Mouse (Mus musculus) kidney, embryonic 14.5 days (tissue): ENCODE measurements around the gene Gm5483. TPM values are rescaled to one million over a fixed set of nuclear protein-coding genes. Genes with fewer than 3 reads are reported as not detected.
"Not testable (repeated sequence)": the region's sequence is repeated elsewhere in the genome, so short reads cannot be mapped to it uniquely, and the experiment has no call there.

Source experiments
- ATAC-seq: fragments of 200-750 bp; cut with Nextera tagmentation; 2 replicates; pipeline ENCODE4 v1.8.0; 2017; ENCODE audit warnings: moderate number of reproducible peaks, mild to moderate bottlenecking, moderate TSS enrichment, moderate library complexity; ENCODE audit not compliant: low FRiP score, low TSS enrichment
- H3K27ac ChIP-seq: fragments of 300-500 bp; sonication (generic); 2 replicates; pipeline ENCODE4 v1.5.1; 2014; ENCODE audit warnings: low read depth, mild to moderate bottlenecking, low read length, moderate library complexity, mixed read lengths
- H3K27me3 ChIP-seq: fragments of 300-500 bp; sonication (generic); 2 replicates; pipeline ENCODE4 v1.6.1; 2014; ENCODE audit warnings: mild to moderate bottlenecking, low read length; ENCODE audit not compliant: control insufficient read depth, insufficient read depth
- H3K36me3 ChIP-seq: fragments of 300-500 bp; sonication (generic); 2 replicates; pipeline ENCODE4 v1.6.1; 2014; ENCODE audit warnings: low read length, mixed read lengths; ENCODE audit not compliant: control insufficient read depth, insufficient read depth
- H3K4me1 ChIP-seq: fragments of 300-500 bp; sonication (generic); 2 replicates; pipeline ENCODE4 v1.6.1; 2014; ENCODE audit warnings: low read length, mixed read lengths; ENCODE audit not compliant: control insufficient read depth, insufficient read depth
- H3K4me2 ChIP-seq: fragments of 300-500 bp; sonication (generic); replicated peaks from 2 replicates; pipeline ENCODE4 v1.6.1; 2014; ENCODE audit warnings: low read depth, mild to moderate bottlenecking, low read length
- H3K4me3 ChIP-seq: fragments of 300-500 bp; sonication (generic); 2 replicates; pipeline ENCODE4 v1.5.1; 2014; ENCODE audit warnings: mild to moderate bottlenecking, low read length
- H3K9ac ChIP-seq: fragments of 300-500 bp; sonication (generic); 2 replicates; pipeline ENCODE4 v1.6.1; 2014; ENCODE audit warnings: low read depth, mild to moderate bottlenecking, low read length, moderate library complexity
- H3K9me3 ChIP-seq: fragments of 300-500 bp; sonication (generic); 2 replicates; pipeline ENCODE4 v1.6.1; 2016; ENCODE audit warnings: low read length; ENCODE audit not compliant: control insufficient read depth
- WGBS: fragments of 180-500 bp; shearing (Covaris S2); extraction: QIAGEN DNeasy Blood & Tissue Kit; methylation state at CpG from one replicate; pipeline ENCODE4 v1.1.7; 2014; 5-methylcytosine and 5-hydroxymethylcytosine counted together
- polyA plus RNA-seq: library from polyadenylated mRNA; unstranded; fragments of >200 nt; fragmentation: Nextera tagmentation; extraction: Ambion mirVana; gene quantifications from 2 replicates; pipeline ENCODE4 v1.2.1, GENCODE M21; 2014

Gene Gm5483
- polyA plus RNA-seq: not detected in 2 replicates

DNA sequence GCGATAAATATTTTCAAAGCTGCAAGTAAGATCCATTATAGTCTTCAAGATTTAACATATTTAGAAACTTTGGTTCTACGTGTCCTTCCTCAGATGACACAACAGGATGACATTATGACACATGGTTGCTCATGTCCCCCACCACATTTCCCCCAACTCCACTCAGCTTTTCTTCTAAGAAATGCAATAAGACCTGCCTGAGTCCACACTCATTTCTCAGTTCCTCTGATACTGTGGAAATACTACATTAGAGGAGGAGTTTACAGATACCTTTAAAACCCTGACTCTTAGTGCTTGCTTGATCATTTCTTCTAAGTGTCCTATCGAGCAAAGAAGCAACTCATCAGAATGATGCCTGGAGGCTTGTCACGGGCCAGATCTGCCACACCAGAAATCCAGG is at the start of gene Gm5483:
Gm5483 (plus strand) TSS at position 301 of the 400 bp plus-strand sequence.
- H3K36me3 ChIP-seq, H3K9me3 ChIP-seq, ATAC-seq, H3K4me3 ChIP-seq, H3K4me1 ChIP-seq, H3K27me3 ChIP-seq, H3K27ac ChIP-seq, H3K9ac ChIP-seq, H3K4me2 ChIP-seq: not testable (repeated sequence)
- 86% methylated on average over 4 of the region's 4 CpGs for WGBS

DNA sequence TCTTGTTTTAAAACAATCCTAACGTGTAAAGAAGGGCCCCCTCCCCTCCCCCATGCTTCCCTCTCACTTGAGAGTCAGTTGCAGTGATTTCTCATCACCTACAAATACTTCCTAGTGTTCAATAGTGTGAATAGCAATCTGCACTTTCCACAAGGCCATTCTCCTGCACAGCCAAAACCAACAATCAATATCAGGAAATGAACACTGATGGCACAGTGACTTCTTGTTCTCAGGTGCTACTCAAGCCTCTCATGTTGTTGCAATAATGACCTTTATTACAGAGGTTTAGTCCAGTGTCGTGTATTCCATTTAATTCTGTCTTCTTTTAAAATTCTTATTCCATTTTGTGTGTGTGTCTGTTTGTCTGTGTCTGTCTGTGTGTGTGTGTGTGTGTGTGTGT is 45.8 kb upstream of the Gm5483 start:
- no peak overlapping the region for H3K4me3 ChIP-seq
- no peaks in the 10 kb centered on the region for H3K4me1 ChIP-seq
- H3K9me3 ChIP-seq: no peaks in the 10 kb centered on the region
- H3K36me3 ChIP-seq: no peaks in the 10 kb centered on the region
- WGBS: 77% methylated on average over 2 of the region's 2 CpGs
- no peak for ATAC-seq
- H3K9ac ChIP-seq: no peak overlapping the region
- no peak overlapping the region for H3K27ac ChIP-seq
- no peak overlapping the region for H3K4me2 ChIP-seq
- no peaks in the 10 kb centered on the region for H3K27me3 ChIP-seq

DNA sequence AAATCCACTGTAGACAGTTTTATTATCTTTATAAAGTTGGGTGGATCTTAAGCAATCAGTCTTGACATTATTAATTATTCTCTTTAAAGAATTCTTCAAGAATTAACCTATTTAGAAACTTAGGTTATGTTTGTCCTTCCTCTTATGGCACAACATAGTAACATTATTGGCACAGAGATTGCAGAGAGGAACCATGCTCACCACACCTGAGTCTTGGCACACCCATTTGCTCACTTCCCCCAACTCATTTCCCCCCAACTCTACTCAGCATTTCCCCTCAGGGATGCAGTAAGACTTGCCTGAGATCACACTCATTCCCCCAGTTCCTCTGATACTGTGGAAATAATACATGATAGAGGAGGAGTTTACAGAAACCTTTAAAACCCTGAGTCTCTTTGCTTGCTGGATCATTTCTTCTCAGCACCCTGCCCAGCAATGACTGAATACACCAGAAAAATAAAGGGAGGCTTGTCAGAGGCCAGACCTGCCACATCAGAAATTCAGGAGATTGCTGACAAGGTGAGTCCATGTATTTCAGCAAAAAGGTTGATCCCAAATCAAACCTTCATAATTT is 27.5 kb upstream of the Gm5483 start, which contains the start of gene Stfa2l1:
Stfa2l1 (plus strand) TSS at position 410 of the 574 bp plus-strand sequence.
- Histone ChIP-seq H3K27ac (no peak within 1 kb of the TSS), H3K36me3 (no peaks in the 10 kb centered on the region), H3K4me1 (no peaks in the 10 kb centered on the region), H3K27me3 (no peaks in the 10 kb centered on the region), H3K9ac (no peak within 1 kb of the TSS), H3K9me3 (no peaks in the 10 kb centered on the region), H3K4me3 (no peak within 1 kb of the TSS), H3K4me2 (no peak within 1 kb of the TSS)
- no peak for ATAC-seq

DNA sequence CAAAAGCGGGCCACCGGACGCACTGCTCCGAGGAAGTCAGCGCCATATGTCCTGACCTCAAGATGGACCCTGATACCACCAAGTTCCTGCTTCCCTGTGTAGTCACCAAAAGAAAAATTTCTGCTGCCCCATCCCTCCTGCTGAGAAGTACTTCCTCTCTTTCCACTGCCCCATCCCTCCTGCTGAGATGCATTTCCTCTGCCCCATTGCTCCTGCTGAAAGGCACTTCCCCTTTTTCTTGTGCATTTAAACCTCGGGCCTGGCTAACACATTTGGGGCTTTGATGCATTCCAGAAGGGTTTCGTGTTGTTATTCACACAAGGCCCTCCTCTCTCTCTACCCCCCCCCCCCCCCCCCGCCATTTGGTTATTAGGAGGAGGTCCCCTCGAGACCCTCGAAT is 16.2 kb upstream of the Gm5483 start:
- H3K4me2 ChIP-seq, H3K4me1 ChIP-seq, H3K4me3 ChIP-seq, H3K9me3 ChIP-seq, H3K36me3 ChIP-seq, H3K9ac ChIP-seq, ATAC-seq, H3K27ac ChIP-seq, H3K27me3 ChIP-seq: not testable (repeated sequence)
- 91% methylated on average over 10 of the region's 10 CpGs for WGBS

DNA sequence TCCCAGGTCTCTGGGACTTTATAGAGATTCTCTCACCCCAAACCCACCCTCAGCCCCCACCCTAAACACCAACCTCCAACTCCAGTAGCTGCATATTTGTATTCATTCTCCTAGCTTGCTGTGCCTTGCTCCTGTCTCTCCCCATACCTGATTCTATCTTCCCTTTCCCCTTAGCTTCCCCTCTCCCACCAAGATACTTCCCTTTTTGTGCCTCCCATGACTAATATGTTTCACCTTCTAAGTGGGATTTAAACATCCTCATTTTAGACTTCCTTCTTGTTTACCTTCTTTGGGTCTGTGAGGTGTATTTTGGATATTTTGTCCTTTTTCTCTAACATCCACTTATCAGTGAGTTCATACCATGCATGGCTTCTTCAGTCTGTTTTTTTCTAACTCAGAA is 7.9 kb upstream of the Gm5483 start:
- Histone ChIP-seq H3K27me3 (no peaks in the 10 kb centered on the region), H3K27ac (no peak overlapping the region), H3K9ac (no peak overlapping the region), H3K4me2 (no peak overlapping the region), H3K9me3 (no peaks in the 10 kb centered on the region), H3K4me1 (no peaks in the 10 kb centered on the region), H3K36me3 (no peaks in the 10 kb centered on the region), H3K4me3 (no peak overlapping the region)
- no peak for ATAC-seq

DNA sequence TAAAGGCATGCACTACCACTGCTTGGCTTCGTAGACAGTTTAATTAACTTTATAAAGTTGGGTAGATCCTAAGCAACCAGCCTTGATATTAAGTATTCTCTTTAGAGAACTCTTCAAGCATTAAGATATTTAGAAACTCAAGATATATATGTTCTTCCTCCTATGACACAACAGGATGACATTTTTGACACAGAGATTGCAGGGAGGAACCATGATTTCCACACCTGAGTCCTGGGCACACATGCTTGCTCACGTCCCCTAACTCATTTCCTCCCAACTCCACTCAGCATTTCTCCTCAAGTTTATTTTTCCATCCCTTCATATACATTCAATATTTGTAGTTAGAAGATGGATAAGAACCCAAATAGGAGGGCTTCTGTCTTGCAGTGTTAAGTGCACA is 4.1 kb upstream of the Gm5483 start:
- WGBS: 77% methylated on average over 2 of the region's 2 CpGs
- no peak for ATAC-seq
- Histone ChIP-seq H3K9me3 (no peaks in the 10 kb centered on the region), H3K36me3 (no peaks in the 10 kb centered on the region), H3K4me1 (no peaks in the 10 kb centered on the region), H3K27ac (no peak overlapping the region), H3K4me2 (no peak overlapping the region), H3K27me3 (no peaks in the 10 kb centered on the region), H3K9ac (no peak overlapping the region), H3K4me3 (no peak overlapping the region)

DNA sequence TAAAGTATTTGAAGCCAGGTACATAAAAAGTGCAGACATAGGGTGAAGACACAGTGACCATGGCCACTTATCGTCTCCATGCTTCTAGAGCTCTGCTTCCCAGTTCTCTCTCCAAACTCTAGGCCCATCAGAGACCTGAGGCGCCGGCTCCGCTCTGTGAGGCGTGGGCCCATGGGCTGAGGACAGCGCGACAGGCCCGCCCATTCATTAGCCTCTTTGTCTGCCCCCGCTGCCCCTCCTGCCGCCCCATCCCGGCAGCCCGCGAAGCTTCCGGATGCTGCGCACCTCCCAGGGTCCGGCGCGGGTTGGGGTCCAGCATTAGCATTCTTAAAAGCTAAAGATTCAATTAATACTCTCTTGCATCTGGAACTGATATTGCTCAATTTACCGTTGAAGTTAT is 15.2 kb downstream of the Gm5483 start:
- Histone ChIP-seq H3K9ac (no peak overlapping the region), H3K4me2 (no peak overlapping the region), H3K9me3 (no peaks in the 10 kb centered on the region), H3K36me3 (no peaks in the 10 kb centered on the region), H3K27me3 (no peaks in the 10 kb centered on the region), H3K4me3 (no peak overlapping the region), H3K27ac (no peak overlapping the region), H3K4me1 (no peaks in the 10 kb centered on the region)
- ATAC-seq: no peak
- WGBS: 56% methylated on average over 19 of the region's 19 CpGs

DNA sequence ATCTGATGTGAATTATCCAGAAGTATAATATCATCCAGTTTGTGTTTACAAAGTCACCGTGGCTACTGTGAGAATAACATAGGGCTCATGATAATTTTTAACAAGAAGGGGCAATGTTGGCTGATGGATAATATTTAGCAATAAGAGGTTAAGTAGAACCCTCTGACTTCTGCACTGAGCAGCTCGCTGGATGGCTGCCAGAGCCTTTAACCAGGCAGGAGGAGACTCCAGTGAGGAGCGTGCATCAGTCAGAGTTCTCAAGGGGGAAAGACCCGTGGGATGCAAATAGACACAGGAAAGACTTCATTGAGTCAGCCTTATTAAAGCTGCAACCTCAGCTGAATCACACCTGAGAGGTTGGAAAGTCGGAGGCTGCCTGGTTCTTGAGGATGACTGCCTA is 19.8 kb downstream of the Gm5483 start:
- no peaks in the 10 kb centered on the region for H3K9me3 ChIP-seq
- ATAC-seq: no peak
- 74% methylated on average over 5 of the region's 5 CpGs for WGBS
- no peak overlapping the region for H3K4me2 ChIP-seq
- no peaks in the 10 kb centered on the region for H3K4me1 ChIP-seq
- H3K36me3 ChIP-seq: no peaks in the 10 kb centered on the region
- H3K27me3 ChIP-seq: no peaks in the 10 kb centered on the region
- H3K4me3 ChIP-seq: no peak overlapping the region
- H3K9ac ChIP-seq: no peak overlapping the region
- H3K27ac ChIP-seq: no peak overlapping the region

DNA sequence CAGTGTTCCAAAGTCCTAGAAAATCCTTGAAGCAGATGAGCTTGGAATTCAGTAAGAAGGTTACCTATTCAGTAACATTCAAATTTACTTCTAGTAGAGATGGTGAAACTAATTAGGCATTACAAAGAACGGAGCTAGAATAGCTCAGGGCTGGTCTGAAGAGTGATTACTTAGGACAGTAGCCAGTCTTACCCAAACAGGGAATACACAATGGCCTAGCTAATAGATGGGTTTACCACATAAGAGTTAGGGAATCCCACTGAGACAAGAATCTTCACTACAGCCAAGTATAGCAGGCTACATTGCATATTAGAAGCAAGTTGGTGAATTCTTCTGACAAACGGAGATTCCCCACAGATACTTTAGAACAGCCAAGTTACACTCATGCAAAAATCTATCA is 21.7 kb downstream of the Gm5483 start:
- not testable (repeated sequence) for H3K9me3 ChIP-seq, ATAC-seq, H3K4me2 ChIP-seq, H3K4me1 ChIP-seq, H3K27ac ChIP-seq, H3K9ac ChIP-seq, H3K36me3 ChIP-seq, H3K4me3 ChIP-seq, H3K27me3 ChIP-seq
- 33% methylated on average over 2 of the region's 2 CpGs for WGBS
